Mouse (Mus musculus): ENCODE measurements around the gene B4gat1.

The B4gat1 gene

DNA sequence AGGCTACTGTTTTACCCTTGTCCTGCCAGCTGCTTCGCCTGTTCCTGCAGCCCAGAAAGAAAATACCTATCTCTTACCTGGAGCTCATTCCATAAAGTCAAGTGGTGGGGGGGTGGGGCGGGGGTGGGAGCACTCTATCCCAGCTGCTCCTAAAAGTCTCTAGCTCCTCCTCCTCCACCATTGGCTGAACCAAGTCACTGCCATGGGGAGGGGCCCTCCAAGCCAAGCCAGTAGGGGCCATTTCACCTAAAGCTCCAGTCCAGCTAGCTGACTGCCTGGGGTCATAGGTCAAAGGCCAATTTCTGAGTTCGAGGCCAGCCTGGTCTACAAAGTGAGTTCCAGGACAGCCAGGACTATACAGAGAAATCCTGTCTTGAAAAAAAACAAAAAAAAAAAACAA, 5.9 kb upstream of the B4gat1 start:
- no peak for DNase-seq (ENCODE audit: low spot score)

DNA sequence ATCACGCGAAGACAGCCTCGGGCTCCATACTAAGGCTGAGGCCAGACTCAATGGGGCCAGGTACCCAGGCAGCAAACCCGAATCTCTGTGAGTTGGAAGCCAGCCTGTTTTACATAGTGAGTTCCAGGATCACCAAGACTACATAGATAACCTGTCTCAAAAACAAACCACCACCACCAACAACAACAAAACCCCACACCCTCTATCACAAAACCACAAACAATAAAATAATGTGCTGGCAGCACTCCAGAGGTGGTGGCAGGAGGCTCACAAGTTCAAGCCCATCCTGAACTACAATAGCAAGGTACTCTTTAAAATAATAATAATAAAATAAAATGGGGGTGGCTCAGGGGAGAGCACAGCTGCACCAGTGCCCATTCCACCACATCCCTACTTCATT, 2.0 kb upstream of the B4gat1 start:
- DNase-seq (ENCODE audit: low spot score): no peak

DNA sequence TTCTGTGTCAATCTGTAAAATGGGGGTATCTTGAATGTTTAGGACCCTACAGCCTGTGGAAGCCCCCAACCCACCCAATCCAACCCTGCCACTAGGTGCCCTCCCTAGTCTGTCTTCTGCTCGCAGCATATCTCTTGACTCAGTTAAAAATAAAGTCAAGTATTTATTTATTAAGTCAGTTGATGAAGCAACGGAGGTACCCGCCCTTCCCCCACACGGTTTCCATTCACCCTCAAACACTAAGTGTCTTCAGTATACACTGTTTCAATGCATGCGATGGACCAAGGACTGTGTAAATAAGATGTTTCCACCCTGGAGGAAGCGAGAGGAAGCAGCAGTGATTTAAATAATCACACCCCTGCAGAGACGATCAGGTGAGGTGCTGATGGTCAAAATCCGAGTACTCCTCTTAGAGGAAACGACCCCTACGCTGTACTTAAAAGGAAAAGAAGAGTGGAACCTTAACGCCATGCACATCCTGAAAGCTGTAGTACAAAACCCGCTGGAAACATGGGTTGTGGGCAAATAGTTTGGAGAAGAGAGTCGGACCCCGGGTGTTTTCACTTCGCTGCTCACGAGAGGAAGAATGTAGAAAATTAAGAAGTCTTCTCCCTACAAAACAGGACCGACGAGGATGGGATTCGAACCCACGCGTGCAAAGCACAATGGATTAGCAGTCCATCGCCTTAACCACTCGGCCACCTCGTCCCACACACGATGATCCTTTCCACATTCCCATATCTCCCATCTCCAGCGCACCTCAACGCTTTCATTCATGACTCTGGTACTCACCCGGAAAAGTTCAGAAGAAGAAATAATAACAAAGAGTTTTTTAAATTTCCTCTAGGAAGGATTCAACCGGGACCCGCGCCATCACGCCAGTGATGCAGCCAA, 701 bp upstream of the B4gat1 start:
- DNase-seq (ENCODE audit: low spot score): peak; percentile 73

DNA sequence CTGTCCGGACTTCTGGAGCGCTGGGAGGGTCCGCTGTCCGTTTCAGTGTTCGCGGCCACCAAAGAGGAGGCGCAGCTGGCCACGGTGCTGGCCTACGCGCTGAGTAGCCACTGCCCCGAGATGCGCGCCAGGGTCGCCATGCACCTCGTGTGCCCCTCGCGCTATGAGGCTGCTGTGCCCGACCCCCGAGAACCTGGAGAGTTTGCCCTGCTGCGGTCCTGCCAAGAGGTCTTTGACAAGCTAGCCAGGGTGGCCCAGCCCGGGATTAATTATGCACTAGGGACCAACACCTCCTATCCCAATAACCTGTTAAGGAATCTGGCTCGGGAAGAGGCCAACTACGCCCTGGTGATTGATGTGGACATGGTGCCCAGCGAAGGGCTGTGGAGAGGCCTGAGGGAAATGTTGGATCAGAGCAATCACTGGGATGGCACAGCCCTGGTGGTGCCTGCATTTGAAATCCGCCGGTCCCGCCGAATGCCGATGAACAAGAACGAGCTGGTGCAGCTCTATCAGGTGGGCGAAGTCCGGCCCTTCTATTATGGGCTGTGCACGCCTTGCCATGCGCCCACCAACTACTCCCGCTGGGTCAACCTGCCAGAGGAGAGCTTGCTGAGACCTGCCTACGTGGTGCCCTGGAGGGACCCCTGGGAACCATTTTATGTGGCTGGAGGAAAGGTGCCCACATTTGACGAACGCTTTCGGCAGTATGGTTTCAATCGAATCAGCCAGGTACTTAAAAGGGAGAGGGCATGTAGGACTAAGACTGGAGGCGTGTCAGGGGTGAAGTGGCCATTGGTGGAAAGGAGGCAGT, 882 bp downstream of the B4gat1 start:
- DNase-seq (ENCODE audit: low spot score): no peak

DNA sequence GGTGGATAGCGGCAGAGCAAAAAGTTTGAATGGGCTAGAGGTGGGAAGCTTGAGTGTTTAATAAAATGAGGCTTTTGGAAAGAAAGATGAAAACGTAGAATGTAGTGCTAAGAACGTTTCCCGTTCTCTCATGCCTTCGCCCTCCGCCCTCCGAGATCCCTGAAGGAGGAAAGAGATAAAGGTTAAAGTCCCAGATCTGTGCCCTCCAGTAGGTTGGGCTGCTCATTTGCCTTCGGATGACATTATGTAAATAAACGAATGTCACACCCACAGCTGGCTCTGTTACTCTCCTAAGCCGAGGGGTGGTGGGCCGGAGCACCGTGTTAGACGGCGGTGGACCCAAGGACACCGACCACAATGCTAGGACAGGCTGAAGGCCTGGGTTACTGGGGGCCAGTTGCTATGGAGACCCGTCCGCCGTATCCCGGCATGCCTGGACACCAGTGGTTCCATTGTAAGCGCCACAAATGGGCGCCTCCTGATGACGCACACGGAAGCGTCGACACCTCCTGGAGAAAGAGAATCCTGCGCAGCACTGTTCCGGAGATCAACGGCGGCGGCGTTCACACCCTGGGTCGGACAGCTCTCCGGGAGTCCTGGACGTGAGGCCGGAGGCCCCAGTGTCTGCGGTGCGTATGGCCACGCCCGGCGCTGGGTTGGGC, 2.4 kb downstream of the B4gat1 start, which contains the start of gene Brms1:
Brms1 (plus strand) TSS at position 493 of the 662 bp plus-strand sequence.
- peak; percentile 85 for DNase-seq (ENCODE audit: low spot score)

DNA sequence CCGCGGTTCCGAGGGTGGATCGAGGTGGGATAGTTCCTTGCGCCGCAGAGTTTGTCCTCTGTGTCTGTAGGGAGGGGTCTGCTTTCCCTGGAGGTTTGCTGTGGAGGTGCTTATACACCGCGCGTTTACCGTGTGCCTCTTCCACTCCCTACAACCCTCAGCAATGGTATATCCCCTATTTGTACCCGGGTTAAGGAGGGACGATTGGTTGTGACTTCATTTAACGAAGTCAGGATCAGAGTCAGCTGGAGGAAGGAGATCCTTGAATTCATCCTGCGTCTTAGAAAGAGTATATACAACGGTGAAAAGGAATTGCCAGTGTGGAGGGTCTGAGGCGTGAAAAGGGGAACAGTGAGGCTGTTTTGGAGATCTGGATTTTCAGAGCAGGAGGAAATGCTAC, 3.0 kb downstream of the B4gat1 start:
- no peak for DNase-seq (ENCODE audit: low spot score)

DNA sequence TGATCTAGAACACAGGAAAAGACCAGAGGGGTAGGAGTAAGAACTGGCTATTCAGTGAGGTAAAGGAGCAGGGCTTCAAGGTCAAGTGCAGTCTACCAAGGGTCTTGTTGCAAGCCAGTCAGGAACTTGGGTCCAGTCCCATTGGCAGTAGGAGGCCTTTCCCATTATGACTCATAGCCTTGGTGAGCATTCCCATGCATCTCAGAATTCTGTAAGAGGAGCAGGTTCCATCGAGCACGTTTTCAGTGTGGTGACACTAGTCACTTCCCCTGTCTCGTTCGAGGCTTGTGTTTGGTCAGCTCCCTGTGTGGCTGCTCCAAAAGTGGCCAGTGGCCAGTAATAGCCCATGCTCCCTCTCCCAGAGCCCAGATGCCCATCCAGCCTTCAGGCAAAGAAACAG, 6.9 kb downstream of the B4gat1 start:
- no peak for DNase-seq (ENCODE audit: low spot score)

DNA sequence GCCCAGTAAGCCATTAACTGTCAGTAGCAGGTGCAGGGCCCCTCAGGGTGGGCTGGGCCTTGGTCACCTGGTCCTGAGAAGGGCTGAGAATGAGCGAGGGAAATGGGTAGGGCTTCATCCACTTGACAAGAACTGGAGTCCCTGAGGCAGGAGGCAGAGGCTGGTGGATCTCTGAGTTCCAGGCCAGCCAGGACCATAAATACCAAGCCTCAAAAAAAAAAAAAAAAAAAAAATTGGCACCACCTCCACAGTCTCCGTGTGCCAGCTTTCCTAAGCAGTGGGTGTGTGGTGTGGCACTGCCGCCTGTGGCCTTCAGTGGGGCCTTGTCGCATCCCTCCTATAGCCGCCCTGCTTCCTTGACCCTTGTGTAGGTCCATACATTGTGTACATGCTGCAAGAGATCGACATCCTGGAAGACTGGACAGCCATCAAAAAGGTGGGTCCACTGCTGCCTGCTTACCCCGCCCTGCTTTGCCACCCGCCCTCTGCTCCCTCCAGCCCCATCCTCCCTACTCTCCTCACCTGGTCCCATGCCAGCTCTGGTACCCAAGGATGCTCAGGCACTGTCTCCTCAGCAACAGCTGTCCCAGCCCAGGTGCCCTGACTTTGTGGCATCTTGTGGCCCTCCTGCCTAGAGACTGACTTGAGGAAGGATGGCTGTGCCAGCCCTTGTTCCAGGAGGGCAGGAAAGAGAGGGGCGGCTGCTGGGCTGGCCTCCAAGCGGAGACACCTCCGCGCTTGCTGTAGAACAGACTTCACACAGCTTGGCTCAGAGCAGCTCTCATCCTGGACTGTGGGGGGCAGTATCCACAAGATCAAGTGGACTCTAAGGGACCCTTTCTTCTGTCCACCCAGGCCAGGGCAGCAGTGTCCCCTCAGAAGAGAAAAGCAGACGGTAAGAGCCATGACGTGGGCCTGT, 9.8 kb downstream of the B4gat1 start:
- DNase-seq (ENCODE audit: low spot score): no peak

DNA sequence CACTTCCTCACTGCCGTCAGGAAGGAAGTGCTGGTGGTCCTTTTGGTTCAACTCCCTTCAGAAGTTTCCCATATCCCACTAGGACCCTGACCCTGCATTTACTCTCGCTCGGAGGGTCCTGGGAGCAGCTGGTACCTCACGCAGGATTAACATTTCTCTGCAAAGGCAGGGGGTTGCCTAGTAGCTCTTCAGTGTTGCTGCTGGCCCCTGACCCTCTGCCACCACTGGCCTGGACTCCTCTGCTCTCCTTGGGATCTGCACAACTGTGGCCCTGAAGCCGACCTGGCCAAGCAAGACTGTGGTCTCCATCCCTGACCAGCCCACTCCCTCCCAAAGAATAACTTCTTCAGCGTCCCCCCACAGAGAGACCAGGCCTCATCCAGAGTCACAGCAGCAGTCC, 10.7 kb downstream of the B4gat1 start:
- DNase-seq (ENCODE audit: low spot score): no peak

DNA sequence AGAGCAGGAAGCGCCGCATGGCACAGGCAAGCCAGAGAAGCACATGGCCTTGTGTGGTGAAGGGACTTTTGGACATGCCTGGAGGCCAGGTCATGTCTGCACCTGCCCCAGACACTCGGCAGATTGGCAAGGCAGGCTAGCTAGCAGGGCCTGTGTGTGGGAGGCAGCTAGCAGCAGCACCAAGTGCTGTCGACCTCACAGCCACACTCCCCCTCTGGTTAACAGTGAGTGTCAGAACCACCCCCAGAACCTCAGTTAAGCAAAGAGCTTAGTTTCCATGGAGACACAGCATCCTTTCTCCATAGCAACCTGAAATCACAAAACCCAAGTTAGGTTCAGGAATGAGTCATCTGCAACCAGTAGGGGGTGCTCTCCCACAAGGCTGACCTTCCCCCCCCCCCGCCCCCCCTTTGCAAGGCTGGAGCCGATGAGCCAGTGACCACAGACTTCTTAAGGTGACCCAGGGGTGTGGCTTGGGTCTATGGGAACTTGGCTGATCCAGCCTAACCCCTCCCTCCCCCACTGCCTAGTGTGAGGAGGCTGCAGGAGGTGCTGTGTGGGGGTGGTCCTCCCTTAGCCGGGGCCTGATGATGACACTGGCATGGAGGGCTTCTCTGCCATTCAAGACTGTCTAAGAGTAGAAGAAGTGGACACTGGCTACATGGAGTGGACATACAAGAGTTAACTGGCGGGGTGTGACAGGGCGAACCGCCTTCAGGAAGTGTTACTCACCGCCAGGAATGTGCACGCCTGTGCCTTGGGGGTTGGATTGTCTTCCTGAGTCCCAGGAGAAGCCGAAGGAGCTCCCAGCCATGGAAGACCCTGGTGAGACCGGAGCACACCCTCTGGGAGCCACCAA, 11.7 kb downstream of the B4gat1 start, which contains the start of gene Rin1:
Rin1 (plus strand) TSS at position 435 of the 859 bp plus-strand sequence.
- DNase-seq (ENCODE audit: low spot score): peak; percentile 86

DNA sequence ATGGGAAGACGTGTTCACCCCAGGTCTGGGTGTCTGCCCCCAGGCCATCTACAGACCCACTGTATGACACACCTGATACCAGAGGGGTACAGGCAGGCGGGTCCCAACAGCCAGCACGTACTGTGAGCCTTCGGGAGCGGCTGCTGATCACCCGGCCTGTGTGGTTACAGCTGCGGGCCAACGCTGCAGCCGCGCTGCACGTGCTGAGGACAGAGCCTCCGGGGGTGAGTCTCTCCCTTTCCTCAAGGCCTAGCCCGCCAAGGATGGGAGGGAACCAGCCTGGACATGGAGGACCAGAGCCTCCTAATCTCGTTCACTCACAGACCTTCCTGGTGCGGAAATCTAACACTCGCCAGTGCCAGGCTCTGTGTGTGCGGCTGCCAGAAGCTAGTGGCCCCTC, 12.4 kb downstream of the B4gat1 start:
- no peak for DNase-seq (ENCODE audit: low spot score)

DNA sequence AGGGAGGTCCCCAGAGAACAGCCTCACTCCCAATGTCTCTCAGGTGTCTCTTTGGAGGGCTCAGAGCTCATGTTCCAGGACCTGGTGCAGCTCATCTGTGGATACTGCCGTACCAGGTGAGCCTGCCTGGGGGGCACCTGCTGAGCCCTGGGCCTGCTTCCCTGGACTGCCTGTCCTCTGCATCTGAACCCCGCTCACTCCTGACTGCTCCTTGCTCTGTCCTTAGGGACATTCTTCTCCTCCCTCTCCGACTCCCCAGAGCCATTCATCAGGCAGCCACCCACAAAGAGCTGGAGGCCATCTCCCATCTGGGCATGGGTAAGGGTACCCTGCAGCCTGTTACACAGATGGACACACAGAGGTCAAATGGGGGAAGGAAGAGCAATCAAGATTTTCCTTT, 12.9 kb downstream of the B4gat1 start:
- no peak for DNase-seq (ENCODE audit: low spot score)

DNA sequence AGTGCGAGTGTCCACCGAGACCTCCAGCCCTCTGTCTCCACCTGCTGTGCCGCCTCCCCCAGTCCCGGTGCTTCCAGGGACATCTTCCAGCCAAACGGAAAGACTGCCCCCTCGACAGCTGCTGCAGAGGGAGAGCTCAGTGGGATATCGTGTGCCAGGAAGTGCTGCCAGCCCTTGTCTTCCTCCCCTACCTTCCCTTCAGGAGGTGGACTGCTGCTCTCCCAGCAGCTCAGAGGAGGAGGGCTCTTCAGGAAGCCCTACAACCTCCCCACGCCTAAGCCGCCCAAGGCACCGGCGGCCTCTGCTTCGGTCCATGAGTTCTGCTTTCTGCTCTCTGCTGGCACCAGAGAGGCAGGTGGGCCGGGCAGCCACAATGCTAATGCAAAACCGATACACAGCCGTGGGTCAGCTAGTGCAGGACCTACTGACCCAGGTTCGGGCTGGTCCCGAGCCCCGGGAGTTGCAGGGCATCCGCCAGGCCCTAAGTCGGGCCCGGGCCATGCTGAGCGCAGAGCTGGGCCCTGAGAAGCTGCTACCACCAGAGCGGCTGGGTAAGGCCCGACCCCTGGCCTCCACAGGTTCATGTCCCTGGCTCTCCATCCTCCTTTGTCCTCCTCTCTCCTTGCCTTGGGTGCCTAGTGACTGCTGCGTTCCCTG, 13.7 kb downstream of the B4gat1 start:
- no peak for DNase-seq (ENCODE audit: low spot score)

DNA sequence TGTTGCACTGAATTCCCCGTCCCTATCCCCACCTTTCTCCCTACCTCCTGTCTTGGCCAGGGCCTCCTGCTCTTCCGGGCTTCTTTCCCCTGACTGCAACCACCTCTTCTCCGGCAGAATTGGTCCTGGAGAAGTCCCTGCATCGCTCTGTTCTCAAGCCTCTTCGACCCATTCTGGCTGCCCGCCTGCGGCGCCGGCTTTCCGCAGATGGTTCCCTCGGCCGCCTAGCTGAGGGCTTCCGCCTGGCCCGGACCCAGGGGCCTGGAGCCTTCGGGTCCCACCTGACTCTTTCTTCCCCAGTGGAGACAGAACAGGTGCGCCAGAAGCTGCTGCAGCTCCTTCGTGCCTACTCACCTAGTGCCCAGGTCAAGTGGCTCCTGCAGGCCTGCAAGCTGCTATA, 14.2 kb downstream of the B4gat1 start:
- no peak for DNase-seq (ENCODE audit: low spot score)

DNA sequence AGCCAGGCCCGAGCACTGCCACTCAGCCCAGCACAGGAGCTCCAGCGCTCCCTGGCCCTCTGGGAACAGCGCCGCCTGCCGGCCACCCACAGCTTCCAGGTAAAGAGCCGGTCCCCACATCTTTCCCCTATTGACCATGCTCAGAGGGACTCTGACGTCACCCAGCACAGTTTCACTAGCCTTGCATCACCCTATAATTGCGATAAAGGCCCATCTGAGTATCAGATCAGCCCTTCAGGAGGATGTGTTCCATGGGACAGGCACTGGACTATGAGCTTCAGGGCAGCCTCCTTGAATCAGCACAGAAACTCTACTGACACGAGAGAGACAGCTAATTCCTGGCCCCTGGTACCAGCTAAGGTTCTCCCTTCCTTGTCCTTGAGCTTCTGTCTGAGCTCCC, 15.3 kb downstream of the B4gat1 start:
- no peak for DNase-seq (ENCODE audit: low spot score)

DNA sequence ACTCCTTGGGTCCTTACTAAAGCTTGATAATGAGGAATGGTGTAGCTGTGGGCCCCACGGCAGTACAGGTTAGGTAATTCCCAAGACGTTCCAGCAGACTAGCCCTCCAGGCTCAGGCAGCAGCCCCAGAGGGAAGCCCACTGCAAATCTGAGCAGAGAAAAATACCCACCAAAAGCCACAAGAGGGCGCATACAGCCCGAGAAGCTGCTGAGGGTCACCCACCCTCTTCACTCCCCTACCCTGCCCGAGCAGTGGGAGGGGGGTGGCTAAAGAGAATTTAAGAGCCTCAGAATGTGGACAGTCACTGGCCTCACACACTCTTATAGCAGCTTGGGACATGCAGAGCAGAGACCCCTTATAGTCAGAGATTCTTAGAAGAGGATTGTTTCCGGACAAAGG, 17.6 kb downstream of the B4gat1 start:
- no peak for DNase-seq (ENCODE audit: low spot score)

DNA sequence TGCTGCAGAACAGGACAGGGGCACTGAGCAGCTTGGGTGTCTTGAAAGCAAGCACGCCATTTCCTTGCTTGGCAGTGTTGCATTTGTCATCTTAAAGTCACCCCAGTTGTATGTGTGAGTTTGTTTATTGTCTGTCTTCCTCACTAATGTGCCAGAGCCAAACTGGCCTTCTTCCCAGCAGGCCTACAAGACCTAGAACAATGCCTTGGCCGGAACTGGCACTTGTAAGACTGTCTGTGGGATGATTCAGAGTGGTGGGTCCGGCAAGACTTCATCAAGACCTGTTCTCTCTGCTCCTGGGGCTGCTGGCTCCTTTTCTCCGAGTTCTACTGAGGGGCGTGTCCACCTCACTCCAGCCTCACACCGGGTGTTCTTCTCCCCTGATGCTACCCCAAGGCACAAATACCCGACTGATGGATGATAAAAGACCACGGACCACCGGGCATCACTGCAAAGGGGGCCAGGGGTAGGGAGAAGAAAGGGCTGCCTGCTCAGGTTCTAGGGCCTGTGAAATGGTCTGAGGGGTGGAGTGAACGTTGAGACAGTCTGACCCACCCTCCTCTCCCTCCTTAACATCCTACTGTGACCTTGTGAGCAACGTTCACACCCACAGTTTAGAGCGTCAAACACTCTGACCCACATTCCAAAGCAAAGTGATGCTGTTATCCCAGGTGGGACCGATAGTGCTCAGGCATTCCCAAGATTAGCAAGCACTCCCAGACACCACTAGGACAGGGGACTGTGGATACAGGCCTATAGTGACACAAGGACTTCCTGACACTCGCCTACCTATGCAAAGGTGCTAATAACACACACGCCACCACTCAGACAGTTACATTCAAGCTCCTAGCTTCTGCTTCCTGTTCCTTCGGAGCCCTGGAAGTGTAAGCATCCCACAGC, 19.5 kb downstream of the B4gat1 start:
- no peak for DNase-seq (ENCODE audit: low spot score)

DNA sequence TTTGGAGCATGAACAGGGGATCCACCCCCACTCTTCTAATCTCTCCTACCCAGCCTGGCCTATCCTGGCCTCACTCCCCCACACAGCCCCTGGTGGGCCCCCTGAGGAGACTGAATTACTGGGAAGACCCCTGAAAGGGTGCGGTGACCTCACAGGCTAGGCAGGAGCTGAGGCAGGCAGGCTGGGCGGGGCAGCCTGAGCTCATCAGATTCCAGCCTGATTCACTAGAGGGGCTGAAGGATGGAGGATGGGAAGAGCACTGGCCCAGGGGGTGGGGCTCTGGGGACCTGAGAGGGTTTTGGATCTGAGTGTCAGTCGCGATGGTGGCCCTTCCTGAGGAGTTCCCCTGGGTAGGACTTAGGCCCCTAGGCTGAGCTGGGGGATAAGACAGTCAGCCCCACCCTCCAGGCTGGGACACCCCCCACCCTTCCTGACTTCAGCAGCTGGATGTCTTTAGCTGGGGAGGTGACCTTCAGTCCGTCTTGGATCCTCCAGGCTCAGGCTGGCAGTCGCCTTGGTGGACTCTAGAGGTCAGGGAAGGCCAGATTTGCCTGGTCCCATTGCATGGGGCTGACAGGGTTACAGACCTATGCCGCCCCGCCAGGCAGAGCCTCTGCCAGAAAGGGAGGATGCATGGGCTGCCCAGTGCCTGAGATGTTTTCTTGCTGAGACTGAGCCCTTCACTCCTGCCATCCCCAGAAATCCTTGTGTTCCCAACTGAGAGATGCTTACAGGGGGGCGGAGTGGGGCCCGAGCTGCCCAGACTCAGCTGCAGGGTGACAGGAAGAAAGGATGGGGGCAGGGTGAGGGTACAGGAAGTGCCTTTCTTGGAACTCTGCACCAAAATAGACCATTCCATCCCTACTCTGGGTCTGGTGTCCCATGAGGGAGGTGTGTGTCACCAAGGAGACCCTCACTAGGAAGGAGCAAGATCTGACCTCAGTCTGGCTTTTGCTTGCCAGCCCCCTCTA, 20.5 kb downstream of the B4gat1 start:
- no peak for DNase-seq (ENCODE audit: low spot score)

All from left cerebral cortex, adult 11 months (tissue).